In the genomic region with DNA sequence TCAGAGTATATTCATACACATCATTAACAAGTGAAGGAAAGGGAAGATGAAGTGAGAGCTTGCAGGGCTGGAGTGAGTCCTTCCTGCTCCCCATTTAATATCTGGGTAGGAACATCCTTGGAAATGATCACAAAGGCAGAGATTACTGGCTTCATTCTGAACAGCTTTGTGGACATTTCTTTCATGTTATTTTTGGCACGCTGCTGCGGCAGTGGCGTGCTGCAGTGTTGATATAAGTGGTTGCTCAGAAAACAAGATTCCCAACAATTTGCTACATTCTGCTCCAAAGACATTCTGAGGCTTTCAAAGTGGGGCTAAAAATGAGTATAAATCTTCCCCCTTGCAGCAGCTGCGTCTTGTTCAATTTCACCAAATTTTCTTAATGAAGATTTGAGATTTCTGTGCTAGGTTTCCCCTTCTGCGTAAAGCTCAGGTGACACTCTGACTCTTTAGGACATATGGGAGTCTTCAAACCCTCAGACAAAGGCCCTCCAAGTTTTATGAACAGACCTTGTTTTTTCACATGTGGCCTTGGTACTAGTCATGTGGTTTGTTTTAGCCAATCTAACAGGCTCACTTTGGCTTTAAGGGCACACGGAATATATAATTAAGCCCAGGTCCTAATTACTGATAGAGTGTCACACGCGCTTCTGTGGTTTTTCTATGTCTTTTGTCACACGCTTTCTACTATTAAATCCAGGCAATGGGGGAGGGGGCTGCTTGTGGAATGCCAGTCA, we compare ENCODE assay signal across 10 mouse cellular contexts.
DNase-seq lines count a peak whose midpoint lies in the region; ATAC-seq and TF ChIP-seq lines count a peak whose summit lies in the region.
"Had no signal": no experiment of that assay in that cellular context is flagged by ENCODE, and none has a peak within 500 bp of the region (broad histone marks: within the 10 kb centered on the region; RNA-seq: fewer than 3 reads in every experiment).

No protein-coding gene starts in this region.

- WGBS in forebrain, embryonic 14.5 days, result 32% methylated on average over 9 of the region's 9 CpGs
- WGBS in hindbrain, embryonic 11.5 days, result 79% methylated on average over 9 of the region's 9 CpGs

- no peak overlapping the region for H3K9ac ChIP-seq in forebrain, embryonic 14.5 days (ENCODE audit: low read length)
- no peak overlapping the region for H3K9ac ChIP-seq in hindbrain, embryonic 11.5 days (ENCODE audit: low read depth, low read length)
- H3K9ac ChIP-seq: liver, embryonic 13.5 days had no signal

- peak; percentile 79 for ATAC-seq in forebrain, embryonic 14.5 days
- ATAC-seq in erythroblast, adult 5-6 weeks (replicated peaks; ENCODE audit: low FRiP score, poor library complexity, severe bottlenecking), result no peak
- no peak for ATAC-seq in hindbrain, embryonic 11.5 days (ENCODE audit: low FRiP score)

- H3K79me3 ChIP-seq in C2C12 (ENCODE audit: low read depth), result no peaks in the 10 kb centered on the region

- H3K4me3 ChIP-seq in C2C12 (ENCODE audit: insufficient read depth, poor library complexity, severe bottlenecking), result no peak overlapping the region
- no peak overlapping the region for H3K4me3 ChIP-seq in forebrain, embryonic 14.5 days (ENCODE audit: low read depth, low read length)
- H3K4me3 ChIP-seq in hindbrain, embryonic 11.5 days (ENCODE audit: low read depth, low read length), result no peak overlapping the region
- H3K4me3 ChIP-seq: liver, embryonic 13.5 days had no signal

- no peak for TF ChIP-seq CTCF in C2C12 (IDR thresholded peaks at IDR 0.05; ENCODE audit: control insufficient read depth, insufficient read depth, insufficient read length)

- no peak overlapping the region for H3K4me2 ChIP-seq in forebrain, embryonic 14.5 days (ENCODE audit: low read length)
- H3K4me2 ChIP-seq in hindbrain, embryonic 11.5 days (replicated peaks; ENCODE audit: low read depth, low read length), result no peak overlapping the region
- H3K4me2 ChIP-seq: liver, embryonic 13.5 days had no signal

- H3K27ac ChIP-seq in forebrain, embryonic 14.5 days (ENCODE audit: low read depth, low read length), result peak overlapping the region; percentile 75
- H3K27ac ChIP-seq in hindbrain, embryonic 11.5 days (ENCODE audit: low read depth, low read length), result no peak overlapping the region
- H3K27ac ChIP-seq: liver, embryonic 13.5 days had no signal

- no peaks in the 10 kb centered on the region for H3K9me3 ChIP-seq in forebrain, embryonic 14.5 days (replicated peaks; ENCODE audit: control insufficient read depth, low read length)
- H3K9me3 ChIP-seq in hindbrain, embryonic 11.5 days (ENCODE audit: control insufficient read depth, low read length), result no peaks in the 10 kb centered on the region
- H3K9me3 ChIP-seq: liver, embryonic 13.5 days had no signal

- peaks cover 16% of the 10 kb centered on the region for H3K4me1 ChIP-seq in forebrain, embryonic 14.5 days (ENCODE audit: control insufficient read depth, insufficient read depth, low read length)
- no peaks in the 10 kb centered on the region for H3K4me1 ChIP-seq in hindbrain, embryonic 11.5 days (replicated peaks; ENCODE audit: control insufficient read depth, insufficient read depth, low read length)
- H3K4me1 ChIP-seq: liver, embryonic 13.5 days had no signal

- DNase-seq in heart, adult 11 months, result peak; percentile 87
- DNase-seq in heart, postnatal 4 days, result no peak
- peak; percentile 66 for DNase-seq in forebrain, embryonic 14.5 days (ENCODE audit: low spot score)
- peak; percentile 31 to 54 for DNase-seq in kidney, postnatal 4 days
- no peak for DNase-seq in hindbrain, embryonic 11.5 days (ENCODE audit: low spot score)
- DNase-seq in urinary bladder, postnatal 14 days (ENCODE audit: low spot score), result no peak
- DNase-seq: gastrocnemius, postnatal 25 days; liver, embryonic 13.5 days had no signal

- no peak overlapping the region for H3ac ChIP-seq in C2C12 (ENCODE audit: control insufficient read depth, insufficient read length, low read depth)

- no peaks in the 10 kb centered on the region for H3K27me3 ChIP-seq in C2C12 (ENCODE audit: control insufficient read depth, insufficient read depth, insufficient read length)
- H3K27me3 ChIP-seq in forebrain, embryonic 14.5 days (replicated peaks; ENCODE audit: control insufficient read depth, insufficient read depth, low read length), result no peaks in the 10 kb centered on the region
- no peaks in the 10 kb centered on the region for H3K27me3 ChIP-seq in hindbrain, embryonic 11.5 days (ENCODE audit: control insufficient read depth, insufficient read depth, low read length)
- H3K27me3 ChIP-seq: liver, embryonic 13.5 days had no signal

- H3K79me2 ChIP-seq in C2C12 (ENCODE audit: control insufficient read depth, insufficient read depth), result no peaks in the 10 kb centered on the region

- H3K36me3 ChIP-seq in C2C12 (ENCODE audit: control insufficient read depth, insufficient read depth), result no peaks in the 10 kb centered on the region
- H3K36me3 ChIP-seq in forebrain, embryonic 14.5 days (ENCODE audit: control insufficient read depth, insufficient read depth, low read length), result no peaks in the 10 kb centered on the region
- H3K36me3 ChIP-seq in hindbrain, embryonic 11.5 days (ENCODE audit: control insufficient read depth, insufficient read depth, low read length), result no peaks in the 10 kb centered on the region
- H3K36me3 ChIP-seq: liver, embryonic 13.5 days had no signal

TF ChIP-seq in C2C12, 6 proteins besides CTCF, POLR2A, EP300 and RAD21:
- TF ChIP-seq CEBPB (IDR thresholded peaks at IDR 0.05; ENCODE audit: low read depth) (no peak), USF1 (IDR thresholded peaks at IDR 0.05; ENCODE audit: low read depth) (peak; percentile 54), MYOD1 (IDR thresholded peaks at IDR 0.05; ENCODE audit: control insufficient read depth, insufficient read length, low read depth) (peak; percentile 29)

Comparison
In these comparisons a context has a peak if more than half of its experiments do, and no peak if none do; other contexts are left out.
1. DNase-seq: peak in heart, adult 11 months (single experiment), forebrain, embryonic 14.5 days (single experiment) and kidney, postnatal 4 days (2 of 2); none in heart, postnatal 4 days (single experiment), hindbrain, embryonic 11.5 days (single experiment) and urinary bladder, postnatal 14 days (single experiment).